Mouse (Mus musculus): Measurements from ENCODE around the gene Rapgef6. TPM values are rescaled to one million over a fixed set of nuclear protein-coding genes. Genes with fewer than 3 reads are reported as not detected.
A peak's percentile ranks its signal among the peaks of the same experiment; 100 is the strongest.

Rapgef6 gene
- polyA plus RNA-seq, 3 experiments from 2014 or later = 104 to 248 (median 244) TPM

DNA sequence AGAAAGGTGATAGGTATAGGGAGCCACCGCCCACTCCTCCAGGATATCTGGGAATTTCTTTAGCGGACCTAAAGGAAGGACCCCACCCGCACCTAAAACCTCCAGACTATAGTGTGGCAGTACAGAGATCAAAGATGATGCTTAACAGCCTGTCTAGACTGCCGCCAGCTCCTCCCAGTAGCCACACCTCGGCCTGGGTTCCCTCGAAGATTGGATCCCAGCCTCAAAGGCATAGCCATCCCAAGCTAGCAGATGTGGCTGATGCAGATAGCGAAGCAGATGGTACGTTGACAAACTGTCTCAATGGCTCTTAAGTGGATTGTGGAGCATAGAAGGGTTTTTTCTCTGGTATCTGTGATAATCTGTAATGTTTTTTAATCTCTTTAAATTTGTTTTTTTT is 171.6 kb downstream of the Rapgef6 start:
- ATAC-seq = no peak

DNA sequence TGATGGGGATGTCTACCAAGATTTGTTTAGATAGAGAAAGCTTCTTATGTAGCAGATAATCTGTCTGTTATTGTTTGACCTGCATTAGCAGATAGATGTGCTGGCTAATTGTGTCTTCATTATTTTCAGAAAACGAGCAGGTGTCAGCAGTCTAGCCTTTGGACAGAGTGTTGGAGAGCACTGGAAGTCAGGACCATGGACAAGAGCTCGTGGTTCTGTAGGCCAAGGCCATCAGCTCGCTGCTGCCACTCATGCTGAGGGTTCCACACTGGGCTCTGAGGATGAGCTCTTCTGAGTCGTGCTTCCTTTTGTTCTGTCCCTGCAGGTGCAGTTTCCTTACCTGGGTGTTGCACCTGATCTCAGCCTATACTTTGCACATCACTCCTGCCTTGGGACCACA is 173.3 kb downstream of the Rapgef6 start:
- ATAC-seq = no peak

DNA sequence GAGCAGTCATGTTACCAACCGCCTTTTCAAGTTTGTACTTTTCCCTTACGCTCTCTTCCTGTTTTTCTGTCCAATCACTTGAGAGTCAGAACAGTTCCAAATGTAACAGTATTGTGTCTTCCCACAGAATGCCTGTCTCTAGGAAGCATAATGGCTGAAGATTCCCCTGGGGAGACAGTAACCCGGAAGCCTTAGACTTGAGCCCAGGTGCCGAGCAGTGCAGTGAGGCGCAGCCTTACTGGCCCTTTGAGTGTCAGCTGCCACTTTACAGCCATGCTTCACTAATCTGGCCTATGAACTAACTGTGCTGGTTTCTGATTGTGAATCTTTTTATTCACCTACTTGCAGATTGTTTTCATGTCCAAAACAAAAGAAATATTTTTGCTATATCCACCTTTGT is 175.0 kb downstream of the Rapgef6 start:
- no peak for ATAC-seq

DNA sequence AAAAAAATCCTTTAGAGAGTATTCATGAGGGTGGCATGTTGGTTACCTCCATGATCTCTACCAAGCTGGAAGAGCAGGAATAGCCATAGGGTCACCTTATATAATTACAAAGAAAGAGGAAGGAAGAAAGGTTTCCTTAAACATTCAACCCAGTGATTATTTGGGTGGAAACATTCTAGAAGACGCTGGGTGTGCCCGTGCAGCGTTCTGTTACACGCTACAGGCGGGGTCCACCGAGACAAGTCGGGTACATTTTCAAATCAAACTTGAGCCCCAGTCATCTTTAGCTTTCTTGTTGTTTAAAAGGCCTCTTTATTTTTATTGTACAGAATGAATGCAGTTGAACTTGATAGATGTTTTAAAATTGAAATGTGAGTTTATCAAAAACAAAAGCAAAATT is 176.0 kb downstream of the Rapgef6 start:
- ATAC-seq = no peak

DNA sequence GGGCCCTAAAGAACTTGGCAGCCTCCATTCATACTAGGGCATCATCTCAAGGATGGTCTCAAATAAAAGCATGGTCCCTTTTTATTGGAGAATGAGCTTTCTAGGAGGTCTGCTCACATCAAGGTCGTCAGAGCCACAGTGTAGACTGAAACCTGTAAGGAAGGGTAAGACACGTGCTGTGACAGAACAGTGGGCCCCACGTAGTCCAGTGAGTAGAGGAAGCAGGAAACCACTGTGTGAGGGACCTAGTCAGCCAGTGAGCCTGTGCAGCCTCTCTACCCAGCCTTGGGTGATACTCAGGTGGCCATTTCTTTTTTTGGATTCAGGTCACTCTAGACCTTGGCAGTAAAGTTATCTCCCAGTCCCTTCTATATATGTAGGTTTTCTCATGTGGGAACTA is 177.3 kb downstream of the Rapgef6 start:
- peak; percentile 72 for ATAC-seq

DNA sequence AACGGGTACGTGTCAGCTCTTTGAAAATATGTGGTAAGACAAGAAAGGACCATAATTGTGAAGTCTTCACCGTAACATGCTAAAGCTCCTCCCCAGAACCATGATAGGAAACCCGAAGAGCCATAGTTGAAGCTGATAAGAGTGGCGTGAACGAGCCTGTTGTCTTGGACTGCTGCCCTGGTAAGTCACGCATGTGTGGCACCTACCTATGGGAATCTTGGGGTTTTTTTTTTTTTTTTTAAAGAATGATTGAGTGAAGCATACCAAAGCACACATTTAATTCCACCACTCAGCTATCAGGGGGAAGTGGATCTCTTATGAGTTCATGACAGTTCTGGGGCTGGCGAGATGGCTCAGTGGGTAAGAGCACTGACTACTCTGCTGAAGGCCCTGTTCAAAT is 179.2 kb downstream of the Rapgef6 start:
- ATAC-seq = no peak

DNA sequence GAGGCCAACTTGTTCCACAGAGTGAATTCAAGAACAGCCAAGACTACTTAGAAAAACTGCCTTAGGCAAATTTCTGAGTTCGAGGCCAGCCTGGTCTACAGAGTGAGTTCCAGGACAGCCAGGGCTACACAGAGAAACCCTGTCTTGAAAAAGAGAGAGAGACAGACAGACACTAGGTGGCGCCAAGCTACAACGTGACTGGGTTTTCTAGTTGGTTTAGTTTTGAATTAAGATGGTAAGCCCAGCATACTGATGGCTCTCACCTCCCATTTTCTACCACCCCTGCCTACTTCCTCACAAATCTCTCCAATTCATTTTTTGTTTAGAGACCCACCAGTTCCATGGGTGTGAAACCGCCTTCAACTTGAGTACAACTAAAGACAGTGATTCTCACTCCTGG is 180.7 kb downstream of the Rapgef6 start:
- ATAC-seq = peak; percentile 43

DNA sequence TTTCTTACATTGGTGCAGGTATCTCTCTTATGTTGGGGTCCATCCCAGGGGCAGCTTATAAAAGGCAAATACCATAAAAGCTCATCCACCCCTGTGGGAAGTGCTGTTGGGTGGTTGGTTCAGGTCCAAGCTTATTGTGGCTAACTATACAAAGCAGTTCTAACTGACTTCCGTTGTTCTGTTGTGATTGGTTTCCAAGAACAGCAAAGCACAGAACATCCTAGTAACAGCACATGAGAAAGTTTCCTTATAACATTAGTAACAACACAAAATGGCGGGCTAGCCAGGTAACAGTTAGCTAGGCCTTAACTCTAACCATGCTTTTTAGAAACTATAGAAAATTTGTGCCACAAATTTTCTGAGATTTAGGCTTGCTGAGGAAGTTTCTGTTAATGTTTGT is 185.5 kb downstream of the Rapgef6 start:
- ATAC-seq = peak; percentile 65

DNA sequence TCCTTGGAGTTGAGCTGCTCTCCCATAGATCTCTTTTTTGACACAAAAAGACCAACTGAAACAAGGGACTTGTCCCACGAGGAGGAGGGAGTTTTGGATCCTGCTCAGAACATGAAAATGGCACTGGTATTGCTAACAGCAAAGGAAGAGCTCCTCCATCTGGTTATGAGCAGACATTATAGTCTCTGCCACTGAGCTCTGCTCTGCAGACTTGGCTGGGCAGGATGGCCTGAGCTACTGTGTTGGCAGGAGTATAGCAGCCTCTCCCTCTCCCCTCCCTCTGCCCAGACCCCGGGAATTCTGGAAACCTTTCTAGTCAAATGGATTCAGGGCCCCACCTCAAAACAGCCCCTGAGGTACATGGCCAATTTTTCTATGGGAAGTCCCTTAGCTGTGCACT is 187.0 kb downstream of the Rapgef6 start:
- no peak for ATAC-seq

DNA sequence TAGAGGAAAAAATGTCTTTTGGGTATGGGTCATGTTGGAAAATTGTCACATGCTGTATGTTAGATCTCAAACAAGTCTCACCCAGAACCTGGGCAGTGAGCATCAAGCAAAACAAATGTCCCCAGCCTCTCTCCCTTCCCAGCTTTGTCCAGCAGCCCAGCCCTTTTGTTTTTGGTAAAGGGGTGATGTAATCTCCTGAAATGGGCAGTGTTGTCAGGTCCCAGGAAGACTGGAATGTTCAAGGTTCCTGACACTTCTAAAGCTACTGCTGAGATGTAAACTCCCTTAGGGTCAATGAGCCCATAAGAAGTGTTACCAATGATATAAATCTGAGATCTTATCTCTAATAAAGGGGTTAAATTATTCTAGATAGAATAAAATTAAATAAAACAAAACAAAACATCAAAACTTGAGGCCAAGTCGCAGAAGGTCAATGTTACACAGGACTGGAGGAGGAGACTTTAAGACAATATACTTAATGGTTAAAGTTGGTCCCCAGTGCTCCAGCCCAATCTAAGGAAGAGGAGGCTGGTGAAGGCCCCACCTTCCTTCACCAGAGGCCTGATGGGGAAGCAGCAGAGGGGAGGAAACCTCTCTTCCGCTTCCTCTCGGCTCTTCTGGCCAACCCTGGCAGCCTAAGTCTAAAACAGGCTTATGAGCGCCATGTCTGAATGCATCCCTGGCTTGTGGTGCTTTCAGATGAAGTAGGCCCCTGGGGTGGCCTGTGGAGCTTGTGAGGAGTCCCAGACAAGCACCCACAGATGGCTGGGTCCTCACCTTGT is 188.1 kb downstream of the Rapgef6 start:
- ATAC-seq = no peak

DNA sequence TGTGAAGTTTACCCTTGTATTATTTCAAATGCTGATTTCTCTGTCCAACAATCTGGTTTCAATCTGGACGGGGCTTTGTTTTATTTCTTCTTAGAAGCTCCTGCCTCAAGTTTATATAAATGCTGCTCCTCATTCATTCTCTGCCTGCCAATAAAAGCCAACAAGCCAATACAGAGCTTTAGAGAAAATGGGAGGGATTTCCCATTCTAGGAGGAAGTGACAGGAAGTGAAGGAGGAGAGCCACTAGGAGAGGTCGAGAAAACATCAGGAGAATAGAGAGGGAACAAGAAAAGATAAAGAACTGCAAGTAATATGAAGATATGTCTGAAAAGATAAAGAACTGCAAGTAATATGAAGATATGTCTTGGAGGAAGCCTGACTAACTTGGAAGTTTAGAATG is 190.2 kb downstream of the Rapgef6 start:
- ATAC-seq = no peak

DNA sequence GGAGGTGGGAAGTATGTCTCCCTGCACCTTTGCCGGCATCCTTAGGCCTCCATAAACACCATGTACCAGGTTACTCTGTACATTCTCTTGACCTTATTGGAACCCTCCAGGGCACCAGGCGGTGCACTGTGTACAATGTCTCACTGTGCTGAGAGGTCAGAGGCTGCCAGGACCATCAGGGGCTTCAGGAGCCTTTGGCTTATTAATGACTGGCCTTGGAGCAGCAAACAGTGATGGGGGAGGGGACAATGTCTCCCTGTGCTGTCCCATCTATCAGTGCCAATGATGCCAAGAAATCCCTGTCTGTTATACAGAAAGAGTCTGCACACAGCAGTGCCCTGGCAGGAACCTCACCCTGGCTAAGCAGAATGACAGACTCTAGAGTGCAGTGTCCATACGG is 195.2 kb downstream of the Rapgef6 start:
- ATAC-seq = no peak

DNA sequence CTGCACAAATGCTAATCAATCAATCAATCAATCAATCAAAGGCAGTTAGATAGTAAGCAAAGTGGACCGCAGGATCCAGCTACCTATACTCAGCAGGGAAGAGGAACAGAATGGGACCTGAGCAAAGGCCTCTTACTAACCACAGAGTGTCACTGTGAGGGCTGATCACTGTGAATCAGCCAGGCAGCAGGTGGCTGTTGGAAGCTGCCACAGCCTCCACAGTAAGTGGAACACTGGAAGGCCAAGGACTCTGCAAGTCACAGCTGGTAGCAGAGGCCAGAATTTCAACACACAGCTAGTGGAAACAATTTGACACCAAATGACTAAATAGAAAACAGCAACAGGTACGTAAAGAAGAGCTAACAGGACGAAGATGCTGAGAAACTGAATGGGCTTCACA is 196.0 kb downstream of the Rapgef6 start:
- no peak for ATAC-seq

DNA sequence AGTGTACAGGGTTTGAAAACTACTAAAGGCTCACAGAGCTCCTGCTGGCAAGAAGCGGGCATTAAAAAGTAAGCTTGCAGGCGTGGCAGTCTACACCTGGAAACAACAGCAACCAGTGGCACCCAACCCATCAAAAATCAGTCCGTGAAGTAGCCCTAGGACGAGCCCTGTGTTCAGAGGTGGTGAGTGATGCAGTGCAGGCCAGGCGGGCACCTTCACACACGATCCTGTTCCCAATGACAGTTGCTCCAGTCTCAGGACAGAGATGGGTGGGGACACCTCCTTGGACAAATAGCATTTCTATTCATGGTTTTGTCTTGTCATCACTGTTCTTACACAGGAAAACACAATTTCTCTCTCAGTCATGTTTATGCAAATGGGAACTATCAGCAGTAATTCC is 199.4 kb downstream of the Rapgef6 start:
- ATAC-seq = no peak

DNA sequence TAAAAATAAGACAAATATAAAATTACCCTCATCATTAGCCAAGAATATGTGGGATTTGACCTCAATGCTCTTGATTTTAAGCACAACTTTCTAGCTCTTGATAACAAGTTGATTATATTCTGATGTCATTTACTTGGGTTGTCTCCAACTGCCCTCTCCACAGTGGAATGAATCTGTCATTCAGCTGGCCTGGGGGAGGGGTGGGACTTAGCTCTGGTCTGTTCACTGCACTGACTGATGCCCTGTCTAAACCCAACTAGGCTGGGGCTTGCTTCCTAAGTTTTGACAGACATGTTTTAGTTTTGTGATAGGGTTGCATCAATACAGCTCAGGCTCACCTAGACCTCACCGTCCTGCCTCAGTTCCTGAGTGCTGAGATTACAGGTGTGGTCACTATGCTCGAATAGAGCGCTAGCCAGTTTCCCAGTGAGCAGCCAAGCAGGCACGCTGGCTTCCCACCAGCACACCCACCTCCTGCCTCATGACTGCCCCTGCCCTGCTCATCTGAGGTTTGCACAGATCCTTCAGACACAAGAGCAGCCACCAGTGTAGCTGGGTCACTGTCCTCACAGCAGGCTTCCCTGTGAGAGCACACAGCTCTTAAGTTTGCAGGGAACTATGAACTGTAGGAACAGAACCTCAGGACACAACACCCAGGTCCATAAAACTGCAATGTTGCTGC is 201.8 kb downstream of the Rapgef6 start:
- ATAC-seq = no peak

DNA sequence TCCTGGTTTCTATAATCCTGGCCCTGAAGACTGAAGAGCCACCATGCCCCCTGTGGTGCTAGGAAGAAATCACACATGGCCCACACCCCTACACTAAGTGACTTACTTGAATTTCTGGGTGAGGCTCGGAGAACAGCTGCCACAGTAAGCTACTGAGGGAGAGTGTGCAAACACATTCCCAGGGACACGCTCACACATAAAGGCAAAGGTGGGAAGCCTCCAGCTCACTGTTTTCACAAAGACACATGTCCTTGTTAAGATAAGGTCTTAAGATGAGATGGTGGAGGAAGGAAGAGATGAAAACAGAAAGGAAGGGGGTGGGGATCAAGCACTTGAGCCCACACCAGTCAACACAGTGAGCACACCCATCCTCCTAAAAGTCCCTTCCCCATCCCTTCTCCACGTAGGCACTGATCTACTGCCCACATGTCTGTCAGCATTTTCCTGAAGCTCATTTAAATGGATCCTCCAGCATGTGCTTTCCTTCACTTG is 204.0 kb downstream of the Rapgef6 start:
- ATAC-seq = peak; percentile 25

DNA sequence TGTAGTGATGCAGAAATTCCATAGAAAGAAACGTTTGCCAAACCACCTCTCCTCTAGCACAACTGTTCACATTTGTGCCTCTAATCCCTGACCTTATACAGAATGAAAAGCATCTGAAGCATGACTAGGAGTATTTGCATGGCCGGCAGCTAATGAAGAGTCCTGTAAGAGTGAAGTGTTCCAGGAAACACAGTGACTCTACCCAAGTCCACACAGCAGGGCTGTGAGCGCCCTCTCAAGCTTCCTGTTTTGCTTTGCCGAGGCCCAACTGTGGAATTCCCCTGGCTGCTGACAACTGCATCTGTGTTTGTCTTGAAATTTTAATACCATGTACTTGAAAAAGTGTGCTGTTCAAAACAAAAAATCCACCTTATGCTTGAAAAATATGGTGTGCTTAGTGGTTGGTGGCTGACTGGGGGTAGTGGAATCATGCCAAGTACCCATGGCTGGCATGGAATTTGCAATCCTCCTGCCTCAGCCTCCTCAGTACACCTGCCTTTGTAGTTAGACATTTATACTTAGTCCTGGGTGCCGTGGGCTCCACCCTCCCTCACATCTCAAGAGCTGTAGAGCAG is 204.8 kb downstream of the Rapgef6 start:
- ATAC-seq = peak; percentile 90

DNA sequence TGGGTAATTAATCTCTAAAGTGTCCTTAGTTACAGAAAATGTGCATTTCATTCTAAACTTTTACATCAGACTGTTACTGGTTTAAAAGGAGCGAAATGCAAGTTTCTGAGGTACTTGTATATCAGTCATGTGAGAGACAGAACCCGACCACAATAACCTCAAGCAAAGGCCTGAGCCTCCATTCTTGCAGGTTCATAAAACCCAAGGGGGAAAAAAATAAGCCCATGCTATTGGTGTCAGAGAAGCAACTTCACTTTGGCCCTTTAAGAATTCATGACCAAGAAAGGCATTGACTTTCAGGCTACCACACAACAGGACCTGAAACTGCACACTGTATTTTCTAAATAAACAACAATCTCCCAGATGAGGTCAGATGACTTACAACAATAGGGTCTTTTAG is 205.7 kb downstream of the Rapgef6 start:
- peak; percentile 19 for ATAC-seq

DNA sequence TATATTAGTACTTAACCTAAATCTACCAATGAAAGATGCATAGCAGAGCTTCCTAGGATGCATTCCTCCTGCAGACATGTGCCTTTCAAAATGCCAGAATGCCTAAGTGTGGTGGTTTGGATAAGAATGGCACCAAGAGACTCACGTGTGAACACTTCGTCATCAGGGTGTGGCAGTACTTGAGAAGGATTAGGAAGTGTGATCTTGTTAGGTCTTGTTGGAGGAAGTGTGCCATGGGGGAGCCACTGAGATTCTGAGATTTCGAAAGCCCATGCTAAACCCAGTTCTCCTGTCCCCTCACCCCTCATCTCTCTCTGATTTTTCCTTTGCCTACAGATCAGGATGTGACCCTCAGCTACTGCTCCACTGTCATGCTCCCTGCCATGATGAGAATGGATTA is 206.7 kb downstream of the Rapgef6 start:
- ATAC-seq = no peak

DNA sequence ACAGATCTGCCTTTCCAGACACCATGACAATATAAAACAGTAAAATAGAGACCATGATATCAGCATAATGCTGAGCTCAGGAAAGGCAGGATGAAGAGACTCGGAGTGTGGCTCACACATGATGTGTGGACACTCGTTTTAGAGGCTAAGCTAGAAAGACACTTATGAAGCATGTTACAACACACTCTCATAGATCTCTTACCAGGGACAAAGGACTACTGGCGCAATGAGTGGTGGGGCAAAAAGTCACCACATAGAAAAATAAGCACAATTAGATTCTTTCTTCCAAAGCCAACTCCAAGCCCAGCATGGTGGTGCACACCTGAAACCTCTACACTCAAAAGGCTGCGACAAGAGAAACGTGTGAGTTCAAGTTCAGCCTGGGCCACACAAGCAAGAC is 208.3 kb downstream of the Rapgef6 start:
- ATAC-seq = no peak

DNA sequence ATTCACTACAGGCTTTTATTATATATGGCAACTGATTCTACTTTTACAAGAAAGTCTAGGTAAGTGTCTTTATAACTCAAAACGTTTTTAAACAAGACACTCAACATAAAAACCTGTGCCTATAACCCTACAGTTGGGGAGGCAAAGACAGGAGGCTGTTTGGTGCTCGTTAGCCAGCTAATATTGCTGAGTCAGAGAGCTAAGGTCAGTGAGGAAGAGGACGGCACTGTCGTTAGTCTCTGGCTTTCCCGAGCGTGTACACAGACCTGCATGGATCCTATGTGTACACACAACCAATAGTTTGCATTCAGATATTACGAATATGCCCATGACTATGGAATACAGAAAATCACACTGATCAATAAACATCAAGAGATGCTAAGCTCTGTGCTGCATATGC is 208.7 kb downstream of the Rapgef6 start:
- no peak for ATAC-seq

DNA sequence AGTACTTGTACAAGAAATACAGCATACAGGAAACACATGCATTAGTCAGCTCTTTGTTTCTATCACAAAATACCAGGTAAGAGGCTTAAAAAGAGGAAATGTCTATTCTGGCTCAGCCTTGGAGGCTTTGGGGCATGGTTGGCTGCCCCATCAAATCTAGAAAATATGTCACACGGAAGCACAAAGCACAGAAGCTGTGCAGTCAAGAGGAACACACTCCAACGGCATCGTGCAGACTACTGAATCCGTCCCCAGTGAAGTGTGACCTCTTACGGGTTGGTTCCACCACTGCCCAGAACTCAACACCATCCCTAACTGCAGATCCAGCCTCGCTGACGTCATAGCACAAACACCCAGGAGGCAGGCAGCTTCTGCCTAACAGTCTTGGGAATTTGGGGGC is 210.9 kb downstream of the Rapgef6 start:
- no peak for ATAC-seq

DNA sequence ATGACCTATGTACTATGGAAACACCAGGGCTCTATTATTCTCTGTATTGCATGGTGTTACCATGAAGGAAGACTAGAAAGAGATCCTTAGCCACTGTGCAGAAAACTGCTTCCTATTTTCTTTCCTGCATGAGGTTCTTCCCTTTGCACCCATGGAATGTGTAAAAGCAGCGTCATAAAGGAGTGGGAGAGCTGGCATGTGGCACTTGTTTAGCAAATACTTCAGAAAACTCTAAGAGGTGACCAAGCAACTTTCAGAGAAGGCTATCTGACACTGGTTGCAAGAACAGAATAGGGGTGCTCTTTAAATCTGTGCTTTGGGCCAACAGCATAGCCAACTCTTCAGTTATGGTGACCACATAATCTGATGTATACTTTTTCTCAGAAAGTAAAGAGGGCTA is 212.5 kb downstream of the Rapgef6 start:
- ATAC-seq = no peak

DNA sequence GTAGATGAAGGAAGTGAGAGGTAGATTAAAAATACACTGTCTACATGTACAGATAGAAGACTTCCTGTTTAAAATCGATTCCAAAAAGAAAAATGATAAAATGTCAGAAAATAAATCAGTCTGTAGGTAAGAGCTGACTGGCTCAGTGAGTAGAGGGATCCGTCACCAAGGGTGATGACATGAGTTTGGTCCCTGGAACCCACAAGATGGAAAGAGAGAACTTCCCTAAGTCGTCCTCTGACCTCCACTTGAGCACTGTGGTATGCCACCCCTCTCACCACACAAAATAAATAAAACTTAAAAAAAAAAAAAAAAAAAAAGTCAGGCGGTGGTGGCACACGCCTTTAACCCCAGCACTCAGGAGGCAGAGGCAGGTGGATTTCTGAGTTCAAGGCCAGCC is 214.3 kb downstream of the Rapgef6 start:
- no peak for ATAC-seq

Measured in inflammation-experienced regulatory T-cells, adult 6 months (primary cell).